Mouse (Mus musculus) MEL (cell line): ENCODE data around the gene Nrbp1.

Experiments
- BHLHE40 ChIP-seq: IDR thresholded peaks from 2 replicates; pipeline ENCODE4 v1.6.1; 2012; ENCODE audit warnings: low read depth, mild to moderate bottlenecking, inconsistent platforms, low read length, improper control_type of control experiment, borderline replicate concordance
- CHD2 ChIP-seq: IDR thresholded peaks from 2 replicates; pipeline ENCODE4 v1.6.1; 2011; ENCODE audit warnings: low read length, improper control_type of control experiment
- CTCF ChIP-seq, 3 experiments: IDR thresholded peaks in 2 of 3; conservative IDR thresholded peaks in 1 of 3; 2 replicates each; pipeline ENCODE4 v1.5.1; 2011 to 2012; ENCODE audit warnings: low read length in 3 of 3, low read depth in 2 of 3, mild to moderate bottlenecking in 2 of 3, improper control_type of control experiment in 1 of 3, inconsistent platforms in 1 of 3, mixed read lengths in 1 of 3, moderate library complexity in 1 of 3; ENCODE audit not compliant: control insufficient read depth in 1 of 3, insufficient read depth in 1 of 3, poor library complexity in 1 of 3, severe bottlenecking in 1 of 3
- E2F4 ChIP-seq: IDR thresholded peaks from 2 replicates; pipeline ENCODE4 v1.6.1; 2011; ENCODE audit warnings: low read depth, low read length, improper control_type of control experiment, borderline replicate concordance
- EP300 ChIP-seq, 2 experiments: IDR thresholded peaks; 2 replicates each; pipeline ENCODE4 v1.6.1; 2011; ENCODE audit warnings: improper control_type of control experiment in 2 of 2, low read length in 2 of 2, low read depth in 1 of 2, mild to moderate bottlenecking in 1 of 2
- ETS1 ChIP-seq: IDR thresholded peaks from 2 replicates; pipeline ENCODE4 v1.6.1; 2012; ENCODE audit warnings: low read depth, mild to moderate bottlenecking, inconsistent platforms, low read length, improper control_type of control experiment, moderate library complexity
- MAZ ChIP-seq: IDR thresholded peaks from 2 replicates; pipeline ENCODE4 v1.6.1; 2012; ENCODE audit warnings: low read depth, mild to moderate bottlenecking, inconsistent platforms, low read length, improper control_type of control experiment
- MEF2A ChIP-seq: IDR thresholded peaks from 2 replicates; pipeline ENCODE4 v1.6.1; 2014; ENCODE audit warnings: low read depth, mild to moderate bottlenecking, inconsistent platforms, low read length, improper control_type of control experiment; ENCODE audit not compliant: poor library complexity, insufficient replicate concordance, severe bottlenecking; ENCODE audit errors: extremely low read depth
- POLR2A ChIP-seq, 2 experiments: IDR thresholded peaks; 2 replicates each; pipeline ENCODE4 v1.6.1; 2011 to 2012; ENCODE audit warnings: low read length in 2 of 2, mild to moderate bottlenecking in 2 of 2, control low read depth in 1 of 2, improper control_type of control experiment in 1 of 2, low read depth in 1 of 2, moderate library complexity in 1 of 2; ENCODE audit not compliant: control insufficient read depth in 1 of 2, insufficient read depth in 1 of 2, poor library complexity in 1 of 2
- POLR2AphosphoS5 ChIP-seq: IDR thresholded peaks from 2 replicates; pipeline ENCODE4 v1.6.1; 2012; ENCODE audit warnings: low read depth, borderline replicate concordance, mild to moderate bottlenecking, inconsistent platforms, low read length, moderate library complexity, mixed read lengths
- RCOR1 ChIP-seq: IDR thresholded peaks from 2 replicates; pipeline ENCODE4 v1.6.1; 2012; ENCODE audit warnings: low read depth, mild to moderate bottlenecking, inconsistent platforms, low read length, improper control_type of control experiment
- SMC3 ChIP-seq: IDR thresholded peaks from 2 replicates; pipeline ENCODE4 v1.6.1; 2011; ENCODE audit warnings: low read depth, low read length, improper control_type of control experiment
- TBP ChIP-seq: IDR thresholded peaks from 2 replicates; pipeline ENCODE4 v1.8.0; 2011; ENCODE audit warnings: low read depth, low read length, improper control_type of control experiment
- USF2 ChIP-seq, 2 experiments: IDR thresholded peaks; 2 replicates each; pipeline ENCODE4 v1.6.1; 2011 to 2012; ENCODE audit warnings: improper control_type of control experiment in 2 of 2, low read length in 2 of 2, borderline replicate concordance in 1 of 2, inconsistent platforms in 1 of 2, low read depth in 1 of 2, mild to moderate bottlenecking in 1 of 2; ENCODE audit not compliant: insufficient read depth in 1 of 2

DNA sequence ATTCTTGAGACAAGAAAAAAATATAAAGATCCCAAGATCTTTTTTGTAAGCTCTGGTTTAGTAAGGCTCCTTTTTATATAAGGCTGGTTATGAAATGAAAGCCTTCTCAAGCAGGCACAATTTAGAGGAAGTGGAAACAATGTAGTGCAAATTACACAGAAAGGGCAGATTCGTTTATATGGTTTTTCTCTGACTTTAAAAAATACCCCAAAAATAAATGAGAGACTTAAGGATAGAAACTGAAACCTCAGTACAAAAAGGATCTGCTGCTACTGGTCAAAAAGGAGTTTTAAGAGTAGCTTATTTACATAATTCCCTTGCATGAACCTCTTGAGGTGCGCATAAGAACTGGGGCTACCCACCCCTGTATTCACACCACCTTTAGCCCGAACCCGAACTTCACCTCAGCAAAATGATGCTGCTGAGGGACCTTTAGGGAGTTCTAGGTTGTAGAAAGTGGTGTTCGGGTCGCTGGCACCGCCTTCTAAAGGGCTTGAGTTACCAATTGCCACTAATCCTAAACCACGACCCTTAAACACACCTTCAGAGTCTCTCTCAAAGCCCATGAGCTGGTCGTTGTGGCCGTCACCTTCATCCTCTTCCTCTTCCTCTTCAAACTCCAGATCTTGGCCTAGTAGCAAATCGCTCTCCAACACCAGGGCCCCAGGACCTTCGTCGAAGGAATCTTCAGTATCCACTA lies 39.5 kb upstream of the Nrbp1 start:
- no peak for TF ChIP-seq ETS1
- no peak for TF ChIP-seq CTCF (IDR thresholded peaks at IDR 0.05 in 2 of 3, conservative IDR thresholded peaks at IDR 0.05 in 1 of 3; ENCODE audit: control insufficient read depth in 1 of 3, insufficient read depth in 1 of 3, low read depth in 2 of 3, low read length in 3 of 3, poor library complexity in 1 of 3, severe bottlenecking in 1 of 3)
- TF ChIP-seq USF2 (IDR thresholded peaks at IDR 0.05; ENCODE audit: borderline replicate concordance in 1 of 2, insufficient read depth in 1 of 2, low read depth in 1 of 2, low read length in 2 of 2): no peak
- TF ChIP-seq EP300 (IDR thresholded peaks at IDR 0.05; ENCODE audit: low read depth in 1 of 2, low read length in 2 of 2): no peak
- no peak for TF ChIP-seq RCOR1
- TF ChIP-seq POLR2AphosphoS5: no peak
- TF ChIP-seq E2F4: no peak
- TF ChIP-seq TBP: no peak
- TF ChIP-seq POLR2A (IDR thresholded peaks at IDR 0.05; ENCODE audit: control insufficient read depth in 1 of 2, insufficient read depth in 1 of 2, low read depth in 1 of 2, low read length in 2 of 2, poor library complexity in 1 of 2): no peak; a peak in 2 of 4 replicates
- no peak for TF ChIP-seq MEF2A
- no peak for TF ChIP-seq BHLHE40
- no peak for TF ChIP-seq CHD2
- TF ChIP-seq MAZ: no peak
- no peak for TF ChIP-seq SMC3
